Mouse (Mus musculus) kidney, postnatal 0 days (tissue): ENCODE measurements around the gene Arfgef2. TPM values are rescaled to one million over a fixed set of nuclear protein-coding genes. Genes with fewer than 3 reads are reported as not detected.

Source experiments
- ATAC-seq: fragments of 200-750 bp; cut with Nextera tagmentation; replicated peaks from 2 replicates; pipeline ENCODE4 v1.8.0; 2017; ENCODE audit warnings: low read depth, moderate number of reproducible peaks, moderate TSS enrichment, moderate library complexity; ENCODE audit not compliant: low FRiP score
- DNase-seq: peaks from one replicate; pipeline ENCODE4 v3.0.0-alpha.2; 2016; ENCODE audit warnings: low spot score
- H3K27ac ChIP-seq: fragments of 300-500 bp; sonication (generic); 2 replicates; pipeline ENCODE4 v1.5.1; 2014; ENCODE audit warnings: mild to moderate bottlenecking
- H3K27me3 ChIP-seq: fragments of 300-500 bp; sonication (generic); 2 replicates; pipeline ENCODE4 v1.6.1; 2014; ENCODE audit warnings: low read length, mixed read lengths; ENCODE audit not compliant: insufficient read depth
- H3K36me3 ChIP-seq: fragments of 300-500 bp; sonication (generic); 2 replicates; pipeline ENCODE4 v1.6.1; 2014; ENCODE audit warnings: low read length, mixed read lengths; ENCODE audit not compliant: insufficient read depth
- H3K4me1 ChIP-seq: fragments of 300-500 bp; sonication (generic); replicated peaks from 2 replicates; pipeline ENCODE4 v1.6.1; 2014; ENCODE audit warnings: antibody characterized with exemption, low read length, mixed read lengths; ENCODE audit not compliant: insufficient read depth
- H3K4me2 ChIP-seq: fragments of 300-500 bp; sonication (generic); 2 replicates; pipeline ENCODE4 v1.6.1; 2014; ENCODE audit warnings: mild to moderate bottlenecking, low read length, moderate library complexity, mixed read lengths
- H3K4me3 ChIP-seq: fragments of 300-500 bp; sonication (generic); replicated peaks from 2 replicates; pipeline ENCODE4 v1.5.1; 2014; ENCODE audit warnings: low read depth, low read length
- H3K9ac ChIP-seq: fragments of 300-500 bp; sonication (generic); 2 replicates; pipeline ENCODE4 v1.6.1; 2014; ENCODE audit warnings: low read depth, low read length
- H3K9me3 ChIP-seq: fragments of 300-500 bp; sonication (generic); replicated peaks from 2 replicates; pipeline ENCODE4 v1.6.1; 2016; ENCODE audit warnings: low read length, inconsistent platforms, mixed read lengths
- CTCF ChIP-seq: IDR thresholded peaks from 2 replicates; pipeline ENCODE4 v1.5.1; 2016; ENCODE audit warnings: antibody characterized with exemption, low read depth, mild to moderate bottlenecking, moderate library complexity
- WGBS: fragments of 180-500 bp; shearing (Covaris S2); extraction: QIAGEN DNeasy Blood & Tissue Kit; methylation state at CpG from one replicate; pipeline ENCODE4 v1.1.7; 2014; 5-methylcytosine and 5-hydroxymethylcytosine counted together
- polyA plus RNA-seq: library from polyadenylated mRNA; unstranded; fragments of >200 nt; fragmentation: Nextera tagmentation; extraction: Ambion mirVana; gene quantifications from 2 replicates; pipeline ENCODE4 v1.2.1, GENCODE M21; 2015

Arfgef2 gene
- polyA plus RNA-seq, 1 experiment from 2014 or later: 4.3 TPM

DNA sequence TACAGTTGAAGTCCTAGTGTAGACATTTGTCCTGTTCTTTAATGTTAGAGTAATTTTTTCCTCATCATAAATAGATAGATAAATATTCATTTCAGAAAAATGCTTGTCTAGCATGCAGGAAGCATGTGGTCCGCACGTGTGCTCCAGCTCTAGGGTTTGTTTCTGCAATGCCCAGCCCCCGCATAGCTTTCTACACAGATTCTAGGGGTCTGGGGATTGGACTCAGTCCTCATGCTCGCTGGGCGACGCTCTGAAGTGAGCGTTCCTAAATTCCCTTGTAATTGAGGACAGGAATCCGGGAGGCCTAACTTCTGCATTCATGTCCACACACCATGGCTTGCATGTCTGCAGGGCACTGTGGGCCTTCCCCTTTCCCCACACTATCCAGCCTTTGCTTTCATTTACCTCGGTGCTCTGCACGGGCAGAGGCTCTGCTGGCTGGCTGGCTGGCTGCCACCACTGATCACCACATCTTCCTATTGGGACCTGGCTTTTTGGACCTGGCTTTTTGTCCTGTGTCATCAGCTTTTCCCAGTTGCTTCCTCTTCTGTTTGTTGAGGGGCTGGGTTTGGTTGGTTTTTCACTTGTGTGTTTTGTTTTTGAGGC lies 69.4 kb downstream of the Arfgef2 start:
- ATAC-seq (no peak), DNase-seq (no peak)
- Histone ChIP-seq H3K4me3 (no peak overlapping the region), H3K27me3 (no peaks in the 10 kb centered on the region), H3K27ac (no peak overlapping the region), H3K9me3 (no peaks in the 10 kb centered on the region), H3K36me3 (peaks cover 27% of the 10 kb centered on the region), H3K4me2 (no peak overlapping the region), H3K4me1 (no peaks in the 10 kb centered on the region), H3K9ac (no peak overlapping the region)
- TF ChIP-seq CTCF: no peak
- WGBS: 82% methylated on average over 10 of the region's 10 CpGs

DNA sequence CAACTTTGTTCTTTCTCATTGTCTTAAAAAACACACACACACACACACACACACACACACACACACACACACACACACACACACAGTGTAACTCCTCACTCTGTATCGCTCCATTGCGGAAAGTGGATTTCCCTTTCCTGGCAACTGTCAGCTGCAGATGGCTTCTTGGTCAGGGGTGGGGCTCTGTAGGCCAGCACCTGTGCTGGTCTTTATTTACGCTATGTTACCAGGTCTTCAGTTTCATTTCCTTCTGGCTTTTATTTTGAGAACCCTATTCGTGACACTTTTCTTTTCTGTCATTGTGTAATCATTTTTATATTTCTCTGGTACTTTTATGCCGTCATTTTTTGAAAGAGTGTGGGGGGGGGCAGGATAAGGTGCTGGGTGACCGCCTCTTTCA lies 70.2 kb downstream of the Arfgef2 start:
- Histone ChIP-seq H3K4me1 (no peaks in the 10 kb centered on the region), H3K4me2 (no peak overlapping the region), H3K36me3 (peaks cover 27% of the 10 kb centered on the region), H3K9me3 (no peaks in the 10 kb centered on the region), H3K9ac (no peak overlapping the region), H3K4me3 (no peak overlapping the region), H3K27ac (no peak overlapping the region), H3K27me3 (no peaks in the 10 kb centered on the region)
- TF ChIP-seq CTCF: no peak
- no peak for DNase-seq
- WGBS: 93% methylated on average over 6 of the region's 6 CpGs
- no peak for ATAC-seq

DNA sequence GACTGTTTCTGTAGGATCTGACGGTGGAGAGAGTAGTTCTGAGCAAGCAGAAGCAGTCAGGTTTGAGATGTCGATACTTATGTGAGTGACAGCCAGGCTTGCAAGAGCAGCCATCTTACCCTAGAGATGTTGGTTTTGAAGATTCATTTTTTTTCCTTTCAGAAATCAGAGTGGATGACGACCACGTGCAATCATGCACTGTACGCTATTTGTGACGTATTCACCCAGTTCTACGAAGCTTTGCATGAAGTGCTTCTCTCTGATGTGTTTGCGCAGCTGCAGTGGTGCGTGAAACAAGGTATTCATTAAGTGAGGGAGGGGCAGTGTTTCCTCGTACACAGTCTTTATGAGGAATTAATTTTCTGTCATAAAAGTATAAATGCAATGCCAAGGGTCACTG lies 70.9 kb downstream of the Arfgef2 start:
- WGBS: 75% methylated on average over 10 of the region's 10 CpGs
- no peaks in the 10 kb centered on the region for H3K9me3 ChIP-seq
- ATAC-seq: no peak
- H3K27me3 ChIP-seq: no peaks in the 10 kb centered on the region
- H3K9ac ChIP-seq: no peak overlapping the region
- no peak for DNase-seq
- H3K27ac ChIP-seq: no peak overlapping the region
- no peak overlapping the region for H3K4me2 ChIP-seq
- H3K4me1 ChIP-seq: no peaks in the 10 kb centered on the region
- H3K36me3 ChIP-seq: peaks cover 30% of the 10 kb centered on the region
- H3K4me3 ChIP-seq: no peak overlapping the region
- TF ChIP-seq CTCF: no peak

DNA sequence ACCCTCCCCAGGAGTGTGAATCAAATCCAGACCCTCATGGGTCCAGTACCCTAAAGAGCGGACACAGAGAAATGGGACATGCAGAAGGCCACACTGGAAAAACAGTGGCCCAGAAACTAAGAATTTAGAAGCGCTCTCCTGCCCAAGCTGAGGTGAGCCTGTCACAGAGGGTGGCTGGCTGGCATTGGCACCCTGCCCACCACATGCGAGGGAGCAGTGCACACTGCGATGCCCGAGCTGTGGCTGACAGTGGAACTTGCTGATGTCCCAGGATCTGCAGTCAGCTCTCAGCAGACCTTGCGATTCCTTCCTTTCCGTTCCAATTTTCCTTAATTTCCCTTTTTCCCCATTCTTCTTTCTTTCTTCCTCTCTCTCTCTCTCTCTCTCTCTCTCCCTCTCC lies 79.7 kb downstream of the Arfgef2 start:
- Histone ChIP-seq H3K27me3 (no peaks in the 10 kb centered on the region), H3K9me3 (no peaks in the 10 kb centered on the region), H3K4me1 (no peaks in the 10 kb centered on the region), H3K4me3 (no peak overlapping the region), H3K9ac (no peak overlapping the region), H3K36me3 (peaks cover 12% of the 10 kb centered on the region; the same call in 1 of the 2 replicates), H3K4me2 (no peak overlapping the region), H3K27ac (no peak overlapping the region)
- ATAC-seq (no peak), DNase-seq (no peak)
- WGBS: 83% methylated on average over 7 of the region's 7 CpGs
- no peak for TF ChIP-seq CTCF

DNA sequence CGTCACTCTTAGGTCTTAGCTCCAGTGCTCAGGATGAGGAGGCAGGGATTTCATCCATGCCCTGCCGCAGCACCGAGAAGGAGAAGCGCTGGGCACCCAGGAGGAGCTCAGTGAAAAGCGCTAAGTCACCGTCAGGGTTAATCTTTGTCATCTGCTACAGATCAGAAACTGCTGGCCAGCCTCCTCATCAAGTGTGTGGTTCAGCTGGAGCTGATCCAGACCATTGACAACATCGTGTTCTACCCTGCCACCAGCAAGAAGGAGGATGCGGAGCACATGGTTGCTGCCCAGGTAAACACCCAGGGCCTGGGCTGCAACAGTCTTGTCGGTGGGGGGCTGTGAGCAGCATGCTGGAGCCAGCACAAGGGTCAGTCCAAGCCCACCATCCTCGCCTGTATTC lies 80.2 kb downstream of the Arfgef2 start:
- H3K9me3 ChIP-seq: no peaks in the 10 kb centered on the region
- WGBS: 78% methylated on average over 10 of the region's 10 CpGs
- H3K4me2 ChIP-seq: no peak overlapping the region
- no peak overlapping the region for H3K4me3 ChIP-seq
- DNase-seq: no peak
- H3K27me3 ChIP-seq: no peaks in the 10 kb centered on the region
- no peak for TF ChIP-seq CTCF
- no peak overlapping the region for H3K27ac ChIP-seq
- H3K4me1 ChIP-seq: no peaks in the 10 kb centered on the region
- no peak for ATAC-seq
- H3K36me3 ChIP-seq: peaks cover 17% of the 10 kb centered on the region
- no peak overlapping the region for H3K9ac ChIP-seq

DNA sequence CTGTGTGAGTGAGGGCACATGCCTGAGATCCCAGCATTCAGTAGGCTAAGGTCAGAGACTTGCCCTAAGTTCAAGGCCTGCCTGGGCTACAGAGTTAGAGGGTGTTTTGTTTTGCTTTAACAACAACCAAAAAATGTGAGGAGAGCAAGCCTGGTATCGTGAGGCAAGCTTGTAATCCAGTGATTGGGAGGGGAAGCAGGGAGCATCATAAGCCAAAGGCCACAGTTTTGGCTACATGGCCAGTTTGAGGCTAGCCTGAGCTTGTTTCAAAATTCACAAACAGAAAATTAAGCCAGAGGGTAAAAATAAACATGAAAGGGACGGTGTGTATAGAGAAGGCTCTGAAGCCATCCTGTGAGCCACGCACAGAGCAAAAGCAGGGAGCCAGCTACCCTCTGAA lies 80.8 kb downstream of the Arfgef2 start:
- ATAC-seq (no peak), DNase-seq (no peak)
- TF ChIP-seq CTCF: no peak
- Histone ChIP-seq H3K4me3 (no peak overlapping the region), H3K9ac (no peak overlapping the region), H3K4me2 (no peak overlapping the region), H3K36me3 (peaks cover 13% of the 10 kb centered on the region), H3K4me1 (no peaks in the 10 kb centered on the region), H3K27me3 (no peaks in the 10 kb centered on the region), H3K9me3 (no peaks in the 10 kb centered on the region), H3K27ac (no peak overlapping the region)
- 88% methylated on average over 3 of the region's 3 CpGs for WGBS

DNA sequence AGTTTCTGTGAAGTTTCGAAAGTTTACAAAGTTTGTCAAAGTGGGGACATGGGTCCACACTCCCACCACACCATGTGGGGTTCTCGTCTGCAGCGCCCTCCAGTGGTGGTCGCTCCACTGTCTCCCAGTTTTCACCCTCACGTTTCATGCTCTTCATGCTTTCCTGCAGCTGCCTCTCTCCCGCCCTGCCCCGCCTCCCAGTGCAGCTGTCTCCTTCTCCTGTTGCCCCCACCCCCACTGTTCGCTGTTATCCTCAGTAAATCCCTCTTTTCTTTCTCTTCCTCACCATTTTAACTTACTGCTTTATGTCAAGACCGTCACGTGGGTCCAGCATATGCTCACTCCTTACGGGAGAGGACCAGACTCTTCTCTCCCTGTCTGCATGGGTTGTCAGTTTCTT lies 82.4 kb downstream of the Arfgef2 start:
- ATAC-seq (no peak), DNase-seq (peak; percentile 21)
- Histone ChIP-seq H3K4me2 (no peak overlapping the region), H3K9ac (no peak overlapping the region), H3K27ac (no peak overlapping the region), H3K9me3 (no peaks in the 10 kb centered on the region), H3K4me3 (no peak overlapping the region), H3K36me3 (peaks cover 27% of the 10 kb centered on the region), H3K4me1 (no peaks in the 10 kb centered on the region), H3K27me3 (no peaks in the 10 kb centered on the region)
- 43% methylated on average over 11 of the region's 11 CpGs for WGBS
- TF ChIP-seq CTCF: peak; percentile 45; the same call in 1 of the 2 replicates
